Comparison of ENCODE assay signal across 7 mouse cellular contexts in the genomic region with DNA sequence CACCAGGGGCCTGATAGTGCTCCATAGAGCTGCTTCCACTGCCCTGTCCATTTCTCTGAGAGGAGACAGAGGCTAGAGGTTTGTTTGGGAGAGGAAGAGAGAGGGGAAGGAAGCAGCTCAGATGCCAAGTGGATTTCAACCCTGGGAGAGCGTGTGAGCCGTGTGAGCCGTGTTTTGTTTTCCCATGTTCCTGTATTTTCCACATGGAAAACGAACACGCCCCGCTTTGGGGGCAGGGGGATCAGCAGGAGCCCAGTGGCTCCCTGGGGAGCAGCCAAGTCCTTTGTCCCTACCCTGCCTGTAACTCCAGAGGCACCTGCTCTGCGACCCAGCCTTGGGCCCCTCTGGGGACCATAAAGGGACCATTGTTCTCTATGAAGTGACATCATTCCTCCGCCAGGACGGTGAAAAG. TPM values are rescaled to one million over a fixed set of nuclear protein-coding genes. Genes with fewer than 3 reads are reported as not detected.
DNase-seq lines count a peak whose midpoint lies in the region; ATAC-seq lines count a peak whose summit lies in the region.

No protein-coding gene starts in this region.

- no peaks in the 10 kb centered on the region for H3K36me3 ChIP-seq in embryonic facial prominence, embryonic 12.5 days
- no peaks in the 10 kb centered on the region; the same call in 1 of the 2 replicates for H3K36me3 ChIP-seq in stomach, embryonic 15.5 days

- peaks cover 19% of the 10 kb centered on the region for H3K27me3 ChIP-seq in embryonic facial prominence, embryonic 12.5 days
- H3K27me3 ChIP-seq in stomach, embryonic 15.5 days (replicated peaks) = peaks cover 3% of the 10 kb centered on the region; the same call in 1 of the 2 replicates

- H3K4me3 ChIP-seq in embryonic facial prominence, embryonic 12.5 days = no peak overlapping the region
- H3K4me3 ChIP-seq in stomach, embryonic 15.5 days (replicated peaks) = no peak overlapping the region

- peak overlapping the region; percentile 86 for H3K27ac ChIP-seq in embryonic facial prominence, embryonic 12.5 days
- H3K27ac ChIP-seq in stomach, embryonic 15.5 days = peak overlapping the region; percentile 95

- H3K4me2 ChIP-seq in embryonic facial prominence, embryonic 12.5 days (replicated peaks) = no peak overlapping the region
- H3K4me2 ChIP-seq in stomach, embryonic 15.5 days = peak overlapping the region; percentile 9; the same call in 1 of the 2 replicates

- H3K4me1 ChIP-seq in embryonic facial prominence, embryonic 12.5 days = peaks cover 25% of the 10 kb centered on the region
- H3K4me1 ChIP-seq in stomach, embryonic 15.5 days = peaks cover 42% of the 10 kb centered on the region

- 16% methylated on average over 9 of the region's 9 CpGs for WGBS in embryonic facial prominence, embryonic 12.5 days
- WGBS in stomach, embryonic 15.5 days = 43% methylated on average over 9 of the region's 9 CpGs

- H3K9ac ChIP-seq in embryonic facial prominence, embryonic 12.5 days = no peak overlapping the region
- no peak overlapping the region for H3K9ac ChIP-seq in stomach, embryonic 15.5 days

- peak; percentile 79 to 88 for DNase-seq in heart, adult 9 months (ENCODE audit: low spot score in 2 of 2)
- DNase-seq in kidney, adult 8-10 months = peak; percentile 46 to 53
- peak; percentile 80 for DNase-seq in lung, postnatal 10 days
- no peak for DNase-seq in urinary bladder, adult 2 months (ENCODE audit: low spot score)
- DNase-seq in right cerebral cortex, postnatal 10 days (ENCODE audit: low spot score in 2 of 2) = no peak

- H3K9me3 ChIP-seq in embryonic facial prominence, embryonic 12.5 days = no peaks in the 10 kb centered on the region
- no peaks in the 10 kb centered on the region for H3K9me3 ChIP-seq in stomach, embryonic 15.5 days

- no peak for ATAC-seq in embryonic facial prominence, embryonic 12.5 days (ENCODE audit: insufficient number of reproducible peaks, insufficient read depth, low FRiP score, low TSS enrichment)
- peak; percentile 83 for ATAC-seq in stomach, embryonic 15.5 days (ENCODE audit: insufficient read depth, low FRiP score, low read depth)

RNA-seq across cellular contexts. Expression of a gene that starts 51.7 kb away (rescaled TPM):
- 34.0 and 84.1 TPM in 2 replicates for polyA plus RNA-seq in embryonic facial prominence, embryonic 12.5 days (2016; fragmentation: Nextera tagmentation; extraction: Ambion mirVana)
- 1.1 and 1.2 TPM in 2 replicates for polyA plus RNA-seq in stomach, embryonic 15.5 days (2015; fragmentation: Nextera tagmentation; extraction: Ambion mirVana)
- 5.4 and 6.1 TPM in 2 replicates for polyA plus RNA-seq in urinary bladder, adult 2 months (2012; rRNA removed)

Comparison
In these comparisons a context has a peak if more than half of its experiments do, and no peak if none do; other contexts are left out.
1. DNase-seq: peak in heart, adult 9 months (2 of 2), kidney, adult 8-10 months (2 of 2) and lung, postnatal 10 days (single experiment); none in urinary bladder, adult 2 months (single experiment) and right cerebral cortex, postnatal 10 days (0 of 2).